17 mouse cellular contexts compared by ENCODE assay signal in the genomic region with DNA sequence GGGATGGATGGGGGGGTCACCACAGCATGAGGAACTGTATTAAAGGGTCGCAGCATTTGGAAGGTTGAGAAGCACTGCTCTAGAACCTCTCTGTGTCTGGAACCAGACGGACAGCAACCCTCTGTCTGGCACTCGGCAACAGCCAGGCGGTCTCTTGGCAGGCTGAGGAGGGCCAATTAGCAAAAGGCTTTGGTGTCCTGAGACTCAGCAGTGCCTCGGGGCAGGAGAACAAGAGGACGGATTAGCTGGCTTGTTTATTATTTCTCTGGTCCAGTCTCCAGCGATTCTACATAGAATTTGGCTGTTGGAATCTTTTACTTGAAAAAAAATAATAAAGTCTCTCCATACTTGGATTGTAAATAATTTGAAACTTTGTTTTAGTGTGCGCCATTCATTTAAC.
DNase-seq lines count a peak whose midpoint lies in the region; ATAC-seq lines count a peak whose summit lies in the region.
"Had no signal": no experiment of that assay in that cellular context is flagged by ENCODE, and none has a peak within 500 bp of the region (broad histone marks: within the 10 kb centered on the region; RNA-seq: fewer than 3 reads in every experiment).

No protein-coding gene starts in this region.

- H3K4me2 ChIP-seq in forebrain, embryonic 15.5 days (replicated peaks): no peak overlapping the region
- H3K4me2 ChIP-seq in midbrain, embryonic 14.5 days (ENCODE audit: low read length): no peak overlapping the region
- H3K4me2 ChIP-seq in midbrain, embryonic 13.5 days (replicated peaks): no peak overlapping the region
- H3K4me2 ChIP-seq: hindbrain, embryonic 15.5 days; kidney, embryonic 15.5 days; limb, embryonic 12.5 days; liver, embryonic 15.5 days; neural tube, embryonic 13.5 days had no signal

- no peak for ATAC-seq in forebrain, embryonic 15.5 days (replicated peaks)
- no peak for ATAC-seq in midbrain, embryonic 14.5 days (ENCODE audit: low FRiP score, low TSS enrichment)
- ATAC-seq in midbrain, embryonic 13.5 days: no peak
- ATAC-seq in granulocyte monocyte progenitor cell, adult 5-6 weeks (replicated peaks; ENCODE audit: poor library complexity, severe bottlenecking): no peak

- no peak overlapping the region for H3K9ac ChIP-seq in forebrain, embryonic 15.5 days (replicated peaks)
- H3K9ac ChIP-seq in midbrain, embryonic 14.5 days (replicated peaks; ENCODE audit: low read length): no peak overlapping the region
- H3K9ac ChIP-seq in midbrain, embryonic 13.5 days (replicated peaks): no peak overlapping the region
- H3K9ac ChIP-seq: hindbrain, embryonic 15.5 days; kidney, embryonic 15.5 days; limb, embryonic 12.5 days; liver, embryonic 15.5 days; neural tube, embryonic 13.5 days had no signal

- no peaks in the 10 kb centered on the region for H3K36me3 ChIP-seq in forebrain, embryonic 10.5 days (replicated peaks)
- H3K36me3 ChIP-seq in forebrain, embryonic 15.5 days: no peaks in the 10 kb centered on the region
- no peaks in the 10 kb centered on the region for H3K36me3 ChIP-seq in midbrain, embryonic 14.5 days (ENCODE audit: control insufficient read depth, insufficient read depth, low read length)
- no peaks in the 10 kb centered on the region for H3K36me3 ChIP-seq in midbrain, embryonic 13.5 days
- H3K36me3 ChIP-seq: hindbrain, embryonic 15.5 days; kidney, embryonic 15.5 days; limb, embryonic 12.5 days; liver, embryonic 15.5 days; neural tube, embryonic 13.5 days had no signal

- peaks cover 8% of the 10 kb centered on the region for H3K27me3 ChIP-seq in forebrain, embryonic 10.5 days (ENCODE audit: poor library complexity, severe bottlenecking)
- no peaks in the 10 kb centered on the region for H3K27me3 ChIP-seq in forebrain, embryonic 15.5 days
- H3K27me3 ChIP-seq in midbrain, embryonic 14.5 days (ENCODE audit: control insufficient read depth, insufficient read depth, low read length): no peaks in the 10 kb centered on the region
- no peaks in the 10 kb centered on the region for H3K27me3 ChIP-seq in midbrain, embryonic 13.5 days
- H3K27me3 ChIP-seq: hindbrain, embryonic 15.5 days; kidney, embryonic 15.5 days; limb, embryonic 12.5 days; liver, embryonic 15.5 days; neural tube, embryonic 13.5 days had no signal

- H3K4me1 ChIP-seq in forebrain, embryonic 10.5 days: peaks cover 11% of the 10 kb centered on the region
- no peaks in the 10 kb centered on the region for H3K4me1 ChIP-seq in forebrain, embryonic 15.5 days
- no peaks in the 10 kb centered on the region for H3K4me1 ChIP-seq in midbrain, embryonic 14.5 days (ENCODE audit: control insufficient read depth, insufficient read depth, low read length)
- H3K4me1 ChIP-seq in midbrain, embryonic 13.5 days (replicated peaks): no peaks in the 10 kb centered on the region
- H3K4me1 ChIP-seq: hindbrain, embryonic 15.5 days; kidney, embryonic 15.5 days; limb, embryonic 12.5 days; liver, embryonic 15.5 days; neural tube, embryonic 13.5 days had no signal

- peak; percentile 32 for DNase-seq in forebrain, embryonic 10.5 days (ENCODE audit: extremely low spot score, low spot score)
- DNase-seq in midbrain, embryonic 14.5 days: peak; percentile 62
- DNase-seq in cerebellum, postnatal 36 days: peak; percentile 7 to 9
- DNase-seq in retina, embryonic 14.5 days (ENCODE audit: low spot score): peak; percentile 11
- no peak for DNase-seq in B cell, adult 2 months
- DNase-seq: adrenal gland, postnatal 14 days; heart, adult 18-20 months; lung, postnatal 36 days had no signal

- 35% methylated on average over 8 of the region's 8 CpGs for WGBS in forebrain, embryonic 10.5 days
- 22% methylated on average over 8 of the region's 8 CpGs for WGBS in forebrain, embryonic 15.5 days
- WGBS in midbrain, embryonic 14.5 days: 43% methylated on average over 8 of the region's 8 CpGs
- WGBS in midbrain, embryonic 13.5 days: 40% methylated on average over 8 of the region's 8 CpGs

- no peak overlapping the region for H3K4me3 ChIP-seq in forebrain, embryonic 10.5 days
- no peak overlapping the region for H3K4me3 ChIP-seq in forebrain, embryonic 15.5 days
- no peak overlapping the region for H3K4me3 ChIP-seq in midbrain, embryonic 14.5 days (replicated peaks; ENCODE audit: low read depth, low read length)
- no peak overlapping the region for H3K4me3 ChIP-seq in midbrain, embryonic 13.5 days (replicated peaks)
- H3K4me3 ChIP-seq: erythroblast, embryonic 14.5 days; hindbrain, embryonic 15.5 days; kidney, embryonic 15.5 days; limb, embryonic 12.5 days; liver, embryonic 15.5 days; neural tube, embryonic 13.5 days had no signal

- no peak overlapping the region for H3K27ac ChIP-seq in forebrain, embryonic 10.5 days
- H3K27ac ChIP-seq in forebrain, embryonic 15.5 days (replicated peaks): no peak overlapping the region
- no peak overlapping the region for H3K27ac ChIP-seq in midbrain, embryonic 14.5 days (replicated peaks; ENCODE audit: low read depth, low read length)
- H3K27ac ChIP-seq in midbrain, embryonic 13.5 days: no peak overlapping the region
- H3K27ac ChIP-seq: hindbrain, embryonic 15.5 days; kidney, embryonic 15.5 days; limb, embryonic 12.5 days; liver, embryonic 15.5 days; neural tube, embryonic 13.5 days had no signal

- H3K9me3 ChIP-seq in forebrain, embryonic 10.5 days: no peaks in the 10 kb centered on the region
- H3K9me3 ChIP-seq in forebrain, embryonic 15.5 days: no peaks in the 10 kb centered on the region
- no peaks in the 10 kb centered on the region for H3K9me3 ChIP-seq in midbrain, embryonic 14.5 days (ENCODE audit: control insufficient read depth, low read length)
- no peaks in the 10 kb centered on the region for H3K9me3 ChIP-seq in midbrain, embryonic 13.5 days
- H3K9me3 ChIP-seq: hindbrain, embryonic 15.5 days; kidney, embryonic 15.5 days; limb, embryonic 12.5 days; neural tube, embryonic 13.5 days had no signal

Comparison
In these comparisons a context has a peak if more than half of its experiments do, and no peak if none do; other contexts are left out.
1. DNase-seq: peak in forebrain, embryonic 10.5 days (single experiment), midbrain, embryonic 14.5 days (single experiment), cerebellum, postnatal 36 days (2 of 2) and retina, embryonic 14.5 days (single experiment); none in B cell, adult 2 months (0 of 2).